Mouse (Mus musculus) spleen, postnatal 0 days (tissue): Measurements from ENCODE around the gene Axin1. TPM values are rescaled to one million over a fixed set of nuclear protein-coding genes. Genes with fewer than 3 reads are reported as not detected.

Source experiments
- polyA plus RNA-seq: library from polyadenylated mRNA; unstranded; fragments of >200 nt; fragmentation: Nextera tagmentation; extraction: Ambion mirVana; gene quantifications from 2 replicates; pipeline ENCODE4 v1.2.1, GENCODE M21; 2015

Gene Axin1
- 5.7 and 7.1 TPM in 2 replicates for polyA plus RNA-seq

DNA sequence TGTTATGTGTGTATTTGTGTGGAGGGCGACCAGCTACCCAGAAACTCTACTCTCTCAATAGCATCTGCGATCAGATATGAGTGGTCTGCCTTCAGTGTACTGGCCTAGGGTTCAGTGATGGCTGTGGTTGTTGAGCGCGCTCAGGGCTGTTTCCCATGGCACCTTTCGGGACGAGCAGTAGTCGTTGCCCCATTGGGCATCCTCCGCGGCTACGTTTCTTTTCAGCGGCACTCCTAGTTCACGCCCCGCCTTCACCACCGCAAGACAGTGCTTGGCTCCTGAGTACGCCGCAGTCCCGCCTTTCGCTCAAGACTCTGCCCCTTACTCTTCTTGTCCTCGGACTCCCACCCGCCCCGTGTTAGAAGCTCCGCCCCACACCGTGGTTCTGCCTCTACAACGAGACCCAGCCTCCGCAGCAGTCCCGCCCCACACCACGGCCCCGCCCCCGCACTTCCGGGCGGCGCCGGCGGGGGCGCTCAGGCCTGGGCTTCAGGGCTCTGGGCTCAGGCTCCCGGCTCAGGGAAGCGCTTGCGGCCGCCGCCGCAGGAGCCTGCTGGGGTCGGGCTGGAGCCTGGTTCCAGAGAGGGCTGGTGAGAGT is at the start of gene Axin1:
Axin1 (plus strand) TSS at position 450 of the 598 bp plus-strand sequence.

GRCm38 (mm10) chr17:26089905-26090632 is 48.4 kb upstream of the Axin1 start, which contains the start of gene Decr2:
Gene Decr2, minus strand, starts transcription at chr17:26090337.

GRCm38 (mm10) chr17:26095121-26095740 is 43.3 kb upstream of the Axin1 start, which contains the start of gene Nme4:
Gene Nme4, minus strand, starts transcription at chr17:26095602.

GRCm38 (mm10) chr17:26113181-26113948 is 25.1 kb upstream of the Axin1 start, which contains the start of gene Tmem8:
Gene Tmem8, plus strand, starts transcription at chr17:26113299.

GRCm38 (mm10) chr17:26123267-26123684 is 15.2 kb upstream of the Axin1 start, which contains the start of gene Mrpl28:
Gene Mrpl28, plus strand, starts transcription at chr17:26123500.

DNA sequence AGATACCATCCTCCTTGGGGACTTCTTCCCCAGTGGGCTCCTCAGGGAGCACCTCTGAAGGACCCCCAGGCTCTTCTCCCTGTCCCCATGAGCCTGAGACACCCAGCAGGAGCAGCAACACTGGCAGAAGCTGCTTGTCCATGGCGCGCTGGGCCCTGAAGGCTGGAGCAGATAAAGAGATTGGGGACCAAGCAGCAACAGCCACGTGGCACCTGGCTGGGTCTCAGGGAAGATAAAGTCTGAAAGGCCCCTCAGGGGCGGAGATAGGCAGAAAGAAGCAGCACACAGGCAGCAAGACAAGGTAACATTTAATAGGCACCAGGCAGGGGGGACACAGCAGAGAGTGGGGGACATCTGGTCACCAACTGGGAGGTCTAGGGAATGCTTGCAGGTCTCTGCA is 60.4 kb downstream of the Axin1 start, which contains the start of gene Pdia2:
Pdia2 (minus strand) TSS at position 196 of the 400 bp plus-strand sequence.

DNA sequence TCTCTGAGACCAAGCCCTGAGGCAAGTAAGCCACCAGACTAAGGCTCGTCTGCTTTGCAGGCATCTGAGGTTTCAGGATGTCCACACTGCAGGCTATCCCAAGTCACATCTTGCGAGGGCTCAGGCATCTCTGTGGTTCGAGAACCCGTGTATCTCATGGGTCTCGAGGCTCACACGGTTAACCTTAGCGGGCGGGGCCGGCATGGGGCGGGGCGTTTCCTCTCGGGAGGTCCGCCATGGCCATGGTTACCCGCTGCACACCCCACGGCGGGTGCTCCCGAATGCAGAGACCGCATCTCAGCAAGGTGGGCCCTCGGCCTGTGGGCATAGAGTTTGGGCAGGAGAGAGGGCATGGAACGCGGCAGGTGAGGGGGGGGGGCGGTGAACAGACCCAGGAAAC is 64.2 kb downstream of the Axin1 start, which contains the start of gene Rgs11:
Rgs11 (plus strand) TSS at position 215 of the 400 bp plus-strand sequence.

DNA sequence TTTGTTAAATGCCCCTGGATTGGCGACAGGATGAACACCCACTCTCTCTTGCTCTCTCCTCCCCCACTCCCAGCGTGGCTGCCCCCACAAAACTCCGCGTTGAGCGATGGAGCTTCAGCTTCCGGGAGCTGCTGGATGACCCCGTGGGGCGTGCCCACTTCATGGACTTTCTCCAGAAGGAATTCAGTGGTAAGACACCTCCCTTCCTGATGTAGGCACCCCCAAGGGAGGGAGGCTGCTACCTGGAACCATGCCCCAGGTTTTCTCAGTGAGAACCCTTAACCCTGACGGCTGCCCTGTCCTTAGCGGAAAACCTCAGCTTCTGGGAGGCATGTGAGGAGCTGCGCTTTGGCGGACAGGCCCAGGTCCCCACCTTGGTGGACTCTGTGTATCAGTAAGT is 69.2 kb downstream of the Axin1 start, which contains the start of gene Arhgdig:
Arhgdig (minus strand) TSS at position 101 of the 400 bp plus-strand sequence.

GRCm38 (mm10) chr17:26244101-26244841 is 105.8 kb downstream of the Axin1 start, which contains the start of gene Fam234a:
Gene Fam234a, minus strand, starts transcription at chr17:26244242.

Other genes starting within 250 kb of the Axin1 start
- gene Rab40c, start 219.0 kb upstream of the Axin1 start, polyA plus RNA-seq: 7.1 and 9.0 TPM in 2 replicates
- 119 and 130 TPM in 2 replicates for gene Pigq, start 193.8 kb upstream of the Axin1 start, polyA plus RNA-seq
- 7.8 and 8.1 TPM in 2 replicates for gene Nhlrc4, start 193.7 kb upstream of the Axin1 start, polyA plus RNA-seq
- 0.07 and 0.11 TPM in 2 replicates for gene A930017K11Rik, start 186.1 kb upstream of the Axin1 start, polyA plus RNA-seq
- gene Capn15, start 152.9 kb upstream of the Axin1 start, polyA plus RNA-seq: 15.0 and 15.2 TPM in 2 replicates
- 3.0 and 3.6 TPM in 2 replicates for gene Rab11fip3, start 69.1 kb upstream of the Axin1 start, polyA plus RNA-seq
- gene Decr2, start 48.4 kb upstream of the Axin1 start, polyA plus RNA-seq: 7.4 and 9.5 TPM in 2 replicates
- 70.6 and 73.3 TPM in 2 replicates for gene Nme4, start 43.1 kb upstream of the Axin1 start, polyA plus RNA-seq
- 3.2 and 4.2 TPM in 2 replicates for gene Tmem8, start 25.4 kb upstream of the Axin1 start, polyA plus RNA-seq
- 127 and 135 TPM in 2 replicates for gene Mrpl28, start 15.2 kb upstream of the Axin1 start, polyA plus RNA-seq
- 71.2 and 101 TPM in 2 replicates for gene Pdia2, start 60.4 kb downstream of the Axin1 start, polyA plus RNA-seq
- 0.85 and 1.2 TPM in 2 replicates for gene Rgs11, start 64.3 kb downstream of the Axin1 start, polyA plus RNA-seq
- 23.8 and 32.1 TPM in 2 replicates for gene Arhgdig, start 69.1 kb downstream of the Axin1 start, polyA plus RNA-seq
- gene Fam234a, start 105.6 kb downstream of the Axin1 start, polyA plus RNA-seq: 11.5 and 15.8 TPM in 2 replicates
- gene Luc7l, start 114.2 kb downstream of the Axin1 start, polyA plus RNA-seq: 47.9 and 48.5 TPM in 2 replicates